Mouse (Mus musculus) ES-E14 (cell line): ENCODE measurements at regions not wholly inside any gene's neighbourhood (a gene's known extent, or its start where the extent isn't known, plus 50 kb on each side); places are given as distances from the start of the nearest gene placed in this dataset.

Experiments
- CHD2 ChIP-seq: IDR thresholded peaks from 2 replicates; pipeline ENCODE4 v1.6.1; 2014; ENCODE audit warnings: mild to moderate bottlenecking, low read depth, low read length, inconsistent platforms
- HCFC1 ChIP-seq: IDR thresholded peaks from 2 replicates; pipeline ENCODE4 v1.6.1; 2012; ENCODE audit warnings: low read length, inconsistent platforms, borderline replicate concordance; ENCODE audit not compliant: insufficient read depth
- MAFK ChIP-seq: IDR thresholded peaks from 2 replicates; pipeline ENCODE4 v1.6.1; 2014; ENCODE audit warnings: mild to moderate bottlenecking, low read depth, low read length, inconsistent platforms; ENCODE audit not compliant: insufficient read depth
- ZC3H11A ChIP-seq: IDR thresholded peaks from 2 replicates; pipeline ENCODE4 v1.6.1; 2012; ENCODE audit warnings: low read depth, mild to moderate bottlenecking, inconsistent platforms, low read length, borderline replicate concordance
- ZNF384 ChIP-seq: IDR thresholded peaks from 2 replicates; pipeline ENCODE4 v1.6.1; 2012; ENCODE audit warnings: low read depth, low read length, inconsistent platforms

DNA sequence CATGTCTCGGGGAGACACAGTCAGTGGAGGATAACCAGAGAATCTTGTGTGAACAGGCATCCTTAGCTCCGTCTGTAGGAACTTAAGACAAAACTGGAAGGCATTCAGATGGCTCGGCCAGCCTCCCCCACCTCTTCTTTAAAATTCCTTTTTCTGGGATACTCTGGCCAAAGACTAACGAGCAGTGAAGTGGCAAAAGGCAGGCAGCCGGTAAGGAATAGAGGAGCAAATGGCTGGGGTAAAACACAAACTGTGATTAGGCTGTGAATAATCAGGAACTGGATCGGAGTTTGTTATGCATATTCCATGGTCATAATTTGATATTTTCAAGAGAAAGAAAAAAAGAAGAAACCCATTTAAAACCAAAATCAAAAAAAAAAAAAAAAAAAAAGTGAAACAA is 287.8 kb upstream of the Vrk2 start:
- TF ChIP-seq ZC3H11A: no peak
- no peak for TF ChIP-seq MAFK
- no peak for TF ChIP-seq CHD2
- no peak for TF ChIP-seq HCFC1
- TF ChIP-seq ZNF384: no peak
